Mouse (Mus musculus) bone marrow, adult 2 months (tissue): ENCODE measurements around the gene Agbl4.

Source experiments
- CTCF ChIP-seq: fragments of 200-500 bp; IDR thresholded peaks from 2 replicates; pipeline ENCODE4 v1.5.1; 2011; ENCODE audit warnings: low read length, control low read depth; ENCODE audit not compliant: control insufficient read depth, insufficient read depth
- POLR2A ChIP-seq: fragments of 200-500 bp; IDR thresholded peaks from 2 replicates; pipeline ENCODE4 v1.6.1; 2011; ENCODE audit warnings: low read depth, mild to moderate bottlenecking, control low read depth, low read length, borderline replicate concordance; ENCODE audit not compliant: control insufficient read depth

GRCm38 (mm10) chr4:111367771-111368170 is 970.3 kb downstream of the Agbl4 start:
- TF ChIP-seq POLR2A, result no peak
- TF ChIP-seq CTCF, result no peak
